Mouse (Mus musculus): ENCODE measurements at regions not wholly inside any gene's neighbourhood (a gene's known extent, or its start where the extent isn't known, plus 50 kb on each side); places are given as distances from the start of the nearest gene placed in this dataset.

GRCm38 (mm10) chr15:62048981-62049380 lies 1126.2 kb upstream of the A1bg start:
- TF ChIP-seq HCFC1 (IDR thresholded peaks at IDR 0.05; ENCODE audit: borderline replicate concordance, insufficient read depth, low read length): no peak
- TF ChIP-seq MAFK (IDR thresholded peaks at IDR 0.05; ENCODE audit: insufficient read depth, low read depth, low read length): no peak
- no peak for TF ChIP-seq CHD2 (IDR thresholded peaks at IDR 0.05; ENCODE audit: low read depth, low read length)
- TF ChIP-seq ZNF384 (IDR thresholded peaks at IDR 0.05; ENCODE audit: low read depth, low read length): no peak
- no peak for TF ChIP-seq ZC3H11A (IDR thresholded peaks at IDR 0.05; ENCODE audit: borderline replicate concordance, low read depth, low read length)

All from ES-E14 (cell line).